Mouse (Mus musculus) spleen, postnatal 36 days (tissue): ENCODE results near the gene Pald1.

Source experiments
- DNase-seq, 2 experiments: peaks; one replicate each; pipeline ENCODE4 v3.0.0; 2022; ENCODE audit warnings: low spot score in 2 of 2, mixed read lengths in 1 of 2

Gene Pald1

DNA sequence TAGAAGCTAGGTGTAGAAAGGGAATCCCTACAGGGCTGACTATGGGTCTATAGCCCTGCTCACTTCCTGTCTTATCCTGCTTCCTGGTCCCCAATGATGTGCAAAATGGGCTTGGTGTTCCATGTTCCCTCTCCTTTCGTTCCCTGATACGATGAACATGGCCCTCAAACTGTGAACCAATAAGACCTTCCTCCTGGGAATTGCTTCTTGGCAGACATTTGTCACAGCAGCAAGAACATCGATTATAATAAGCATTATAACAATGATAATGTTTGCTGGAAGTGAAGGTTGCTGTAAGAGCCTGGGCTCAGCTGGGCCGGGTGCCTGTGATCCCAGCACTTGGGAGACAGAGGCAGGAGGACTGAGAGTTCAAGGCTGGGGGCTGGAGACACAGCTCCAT is 99.0 kb downstream of the Pald1 start:
- DNase-seq, result no peak

DNA sequence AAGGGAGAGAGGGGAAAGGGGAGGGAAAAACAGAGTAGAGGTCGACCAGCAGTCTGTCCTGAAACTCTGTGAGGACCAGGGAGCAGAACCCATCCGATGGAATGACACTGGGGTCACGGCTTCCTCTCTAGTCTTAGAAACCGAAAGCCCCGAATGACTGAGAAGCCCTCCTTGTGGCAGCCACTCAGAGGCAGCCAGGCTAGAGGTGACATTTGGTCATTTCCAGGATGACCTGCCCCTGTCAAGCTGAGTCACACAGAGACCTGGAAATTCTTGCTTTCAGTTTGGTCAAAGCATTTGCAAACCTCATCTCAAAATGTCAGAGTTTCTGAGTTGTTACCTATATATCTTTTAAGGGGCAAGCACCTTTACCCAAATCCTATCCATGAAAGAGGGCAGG is 102.2 kb downstream of the Pald1 start:
- no peak for DNase-seq

DNA sequence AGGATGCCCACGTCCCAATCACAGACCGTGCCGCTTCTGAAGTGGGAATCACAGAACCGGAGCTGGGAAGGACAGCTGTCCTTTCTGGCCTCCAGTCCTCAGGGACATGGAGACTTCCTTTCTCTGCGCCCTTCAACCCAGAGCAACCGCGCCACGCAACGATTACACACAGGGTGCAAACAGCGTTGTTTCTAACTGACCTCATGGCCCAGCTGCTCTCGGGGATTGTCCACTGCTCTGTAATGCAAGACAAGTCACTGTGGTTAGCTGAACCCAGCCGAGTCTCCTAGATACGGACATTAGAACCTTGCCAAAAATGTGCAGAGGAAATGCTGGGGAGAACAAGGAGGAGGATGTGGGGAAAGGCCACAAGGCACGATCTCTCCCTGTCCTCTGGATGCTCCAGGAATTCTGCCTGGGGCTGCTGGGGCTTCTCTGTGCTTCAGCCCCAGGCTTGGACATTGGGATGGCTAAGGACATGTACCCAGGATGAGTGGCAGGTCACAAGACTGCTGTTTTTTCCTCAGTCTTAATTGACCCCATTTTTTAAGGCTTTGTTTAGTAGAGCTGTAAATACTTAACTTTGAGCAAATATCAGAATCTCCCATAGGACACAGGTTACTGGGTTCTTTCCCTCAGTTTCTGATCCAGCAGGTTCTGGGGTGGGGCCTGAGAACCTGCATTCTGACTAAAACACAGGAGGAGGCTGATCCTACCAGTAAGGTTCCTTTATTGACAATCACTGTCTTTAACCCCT is 105.2 kb downstream of the Pald1 start:
- DNase-seq, result peak in 1 of 2 experiments; percentile 16

DNA sequence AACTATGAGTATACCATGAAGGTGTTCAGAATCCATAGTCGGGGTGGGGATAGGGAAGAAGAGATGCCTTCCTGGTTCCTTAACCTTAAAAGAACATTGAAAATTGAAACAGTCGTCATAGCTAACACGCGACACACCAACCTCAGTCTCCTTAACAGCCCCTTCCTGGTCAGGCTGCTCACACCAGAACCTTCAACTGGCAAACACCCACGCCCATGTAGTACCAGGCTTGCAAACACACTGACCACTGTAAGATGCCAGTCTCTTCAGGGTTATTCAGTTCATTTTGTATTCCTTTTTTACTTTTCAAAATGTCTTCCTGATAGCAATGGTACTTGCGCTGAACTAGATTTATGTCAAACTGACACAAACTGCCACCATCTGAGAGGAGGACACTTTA is 106.3 kb downstream of the Pald1 start:
- DNase-seq, result no peak

DNA sequence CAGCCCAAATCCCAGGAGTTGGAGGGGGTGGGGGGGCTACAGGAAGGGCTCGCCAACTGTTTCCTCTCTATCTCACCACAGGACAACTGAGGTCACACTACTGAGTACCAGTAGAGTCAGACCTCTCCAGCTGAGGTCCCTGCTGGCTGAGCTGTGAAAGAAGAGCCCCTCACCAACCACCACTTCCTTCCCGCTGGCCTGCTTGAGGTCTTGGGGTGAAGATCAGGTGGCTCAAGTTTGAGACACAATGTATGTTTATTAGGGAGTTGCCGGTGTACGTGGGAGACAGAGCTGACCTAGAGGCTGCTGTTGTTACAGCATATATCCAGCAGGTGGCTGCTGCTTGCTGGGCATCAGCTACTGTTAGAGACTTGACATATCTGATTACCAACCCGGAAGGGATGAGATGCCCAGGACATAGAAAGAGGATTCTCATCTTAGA is 107.6 kb downstream of the Pald1 start:
- DNase-seq, result no peak

DNA sequence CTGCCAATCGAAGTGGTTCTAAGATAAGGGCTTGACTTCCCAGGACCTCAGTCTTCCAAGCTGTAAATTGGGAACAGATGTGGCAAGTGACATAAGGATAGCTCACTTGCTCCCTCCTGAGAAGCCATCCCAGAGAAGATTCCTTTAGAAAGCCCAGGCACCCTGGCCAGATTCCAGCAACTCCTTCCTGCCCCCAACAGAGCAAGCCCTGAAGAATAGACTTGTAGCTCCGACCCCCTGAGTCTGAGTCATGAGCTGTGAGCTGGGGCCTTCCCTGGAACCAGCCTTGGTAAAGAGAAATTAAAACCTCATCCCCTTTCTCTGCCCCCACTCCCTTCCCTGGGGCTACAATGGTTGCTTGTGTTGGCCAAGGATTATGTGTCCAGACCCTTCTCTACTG is 108.8 kb downstream of the Pald1 start:
- no peak for DNase-seq

DNA sequence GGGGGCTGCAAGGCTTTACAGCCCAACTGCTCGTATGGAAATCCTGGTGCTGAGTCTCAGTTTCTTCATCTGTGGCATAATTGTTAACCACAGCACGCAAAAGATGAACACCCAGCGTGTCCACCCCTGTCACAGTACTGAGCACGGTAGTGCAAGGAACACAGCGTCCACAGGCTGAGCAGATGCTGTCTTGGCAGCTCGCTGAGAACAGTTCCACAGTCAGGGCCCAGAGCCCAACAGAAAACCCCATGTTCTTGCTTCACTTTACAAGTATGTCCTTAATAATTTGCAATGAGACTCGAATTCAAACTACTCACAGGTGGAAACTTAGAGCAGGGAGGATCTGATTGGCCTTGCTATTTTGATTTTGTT is 109.5 kb downstream of the Pald1 start:
- DNase-seq, result no peak

DNA sequence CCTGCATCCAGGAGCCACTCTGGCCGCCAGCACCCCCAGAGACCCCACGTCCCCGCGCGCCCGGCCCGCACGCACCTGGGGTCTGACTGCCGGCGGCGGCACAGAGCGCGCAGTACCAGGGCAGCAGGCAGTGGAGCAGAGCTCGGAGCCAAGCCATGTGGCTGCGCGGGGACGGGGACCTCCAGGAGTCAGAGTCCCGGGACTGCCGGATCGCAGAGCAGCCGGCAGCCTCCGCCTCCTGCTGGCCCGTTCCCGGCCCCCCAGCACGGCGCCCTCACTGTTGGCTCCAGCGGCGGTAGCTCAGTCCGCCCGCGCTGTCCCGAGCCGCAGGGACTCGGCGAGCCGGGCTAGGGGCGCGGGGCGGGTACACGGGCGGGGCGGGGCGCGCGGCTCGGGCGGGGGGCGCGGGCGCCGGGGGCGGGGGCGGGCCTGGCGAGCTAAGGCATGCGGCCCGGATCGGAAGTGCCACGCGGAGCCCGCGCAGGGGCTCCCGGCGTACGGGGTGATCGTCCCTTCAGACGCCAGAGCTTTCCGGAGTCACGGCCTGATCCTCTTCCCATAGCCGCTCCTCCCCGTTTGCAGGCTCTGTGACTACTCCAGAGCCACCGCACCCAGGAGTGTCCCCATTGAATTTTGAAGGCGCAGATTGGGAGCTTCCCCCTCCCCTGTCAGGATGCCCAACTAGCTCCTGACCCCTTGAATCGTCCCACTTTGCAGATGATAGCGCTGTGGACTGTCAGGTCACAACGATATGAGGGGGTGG is 110.1 kb downstream of the Pald1 start, which contains the start of gene Adamts14:
Adamts14 (minus strand) TSS at position 358 of the 763 bp plus-strand sequence.
- no peak for DNase-seq

DNA sequence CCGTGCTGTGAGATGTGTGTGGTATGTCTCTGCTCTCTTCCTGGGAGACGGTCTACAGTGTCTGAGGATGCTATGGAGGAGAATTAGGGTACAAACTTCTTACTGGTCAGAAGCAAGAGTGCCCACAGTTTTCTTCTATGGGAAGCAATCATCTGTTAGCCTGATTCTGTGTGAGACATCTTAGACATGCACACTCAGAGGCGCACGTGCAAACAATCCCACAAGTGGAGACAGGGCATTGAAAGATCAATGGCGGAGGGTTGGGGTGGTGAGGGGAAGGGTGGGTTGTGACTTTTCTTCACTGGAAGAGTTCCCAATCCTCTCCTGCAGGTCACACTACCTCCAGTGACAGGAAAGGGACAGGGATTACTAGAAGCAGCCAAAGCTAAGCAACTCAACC is 110.7 kb downstream of the Pald1 start:
- DNase-seq, result no peak

DNA sequence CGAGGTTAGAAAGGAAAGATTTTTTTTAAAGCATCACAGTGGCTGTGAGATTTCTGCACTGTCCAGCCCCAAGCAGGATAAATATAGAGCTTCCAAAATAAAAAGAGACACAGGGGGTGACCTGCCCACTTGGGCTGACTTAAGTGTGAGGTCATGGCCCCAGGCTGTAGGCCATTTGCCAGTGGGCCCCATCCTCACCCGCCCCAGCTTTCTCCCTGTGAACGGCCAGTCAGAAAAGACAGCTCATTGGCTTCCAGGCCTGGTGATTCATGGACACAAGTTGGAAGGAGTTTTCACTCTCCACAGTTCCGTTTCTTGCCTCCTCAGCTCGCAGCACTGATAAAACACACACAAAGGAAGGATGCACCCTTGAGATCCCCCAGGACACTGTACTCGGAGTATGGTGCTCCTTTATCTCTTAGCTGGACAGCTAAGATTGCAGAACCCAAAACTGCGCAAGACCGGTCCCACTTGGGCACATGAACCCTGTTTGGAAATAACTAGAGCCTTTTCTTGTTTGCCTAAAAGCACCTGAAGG is 111.2 kb downstream of the Pald1 start:
- no peak for DNase-seq
